Mouse (Mus musculus): ENCODE data around the gene BC107364.
"Not testable (repeated sequence)": the region's sequence is repeated elsewhere in the genome, so short reads cannot be mapped to it uniquely, and the experiment has no call there.

Gene BC107364

GRCm38 (mm10) chr3:96414126-96414950 is 37.8 kb downstream of the BC107364 start:
- in situ Hi-C loops (cut with MboI, MseI) = no loop called here

- in situ Hi-C loops (cut with MboI, MseI) = no loop called here
Measured at GRCm38 (mm10) chr3:96413581-96414125, 38.5 kb downstream of the BC107364 start.

GRCm38 (mm10) chr3:96411821-96412220 is 40.3 kb downstream of the BC107364 start:
- in situ Hi-C loops (cut with MboI, MseI) = no loop called here

- in situ Hi-C loops (cut with MboI, MseI) = no loop called here
Measured at GRCm38 (mm10) chr3:96410966-96411365, 41.1 kb downstream of the BC107364 start.

GRCm38 (mm10) chr3:96409701-96410246 is 42.3 kb downstream of the BC107364 start:
- in situ Hi-C loops (cut with MboI, MseI) = no loop called here

GRCm38 (mm10) chr3:96408111-96408510 is 44.0 kb downstream of the BC107364 start:
- in situ Hi-C loops (cut with MboI, MseI) = not testable (repeated sequence)

- in situ Hi-C loops (cut with MboI, MseI) = no loop called here
Measured at GRCm38 (mm10) chr3:96405541-96406503, 46.3 kb downstream of the BC107364 start.

GRCm38 (mm10) chr3:96405004-96405403 is 47.1 kb downstream of the BC107364 start:
- in situ Hi-C loops (cut with MboI, MseI) = no loop called here

GRCm38 (mm10) chr3:96404450-96404849 is 47.7 kb downstream of the BC107364 start:
- in situ Hi-C loops (cut with MboI, MseI) = loop anchor here in 1 of 2 experiments (5.0 kb wide), 2 partner anchors 33 to 62 kb away; no protein-coding TSS in a partner anchor

- in situ Hi-C loops (cut with MboI, MseI) = loop anchor here in 1 of 2 experiments (5.0 kb wide), 2 partner anchors 34 to 61 kb away; no protein-coding TSS in a partner anchor
Measured at GRCm38 (mm10) chr3:96403016-96403415, 49.1 kb downstream of the BC107364 start.

- in situ Hi-C loops (cut with MboI, MseI) = loop anchor here in 1 of 2 experiments (5.0 kb wide), 2 partner anchors 35 to 60 kb away; no protein-coding TSS in a partner anchor
Measured at GRCm38 (mm10) chr3:96401832-96402501, 50.1 kb downstream of the BC107364 start.

GRCm38 (mm10) chr3:96401474-96401831 is 50.7 kb downstream of the BC107364 start:
- in situ Hi-C loops (cut with MboI, MseI) = loop anchor here in 1 of 2 experiments (5.0 kb wide), 2 partner anchors 36 to 59 kb away; no protein-coding TSS in a partner anchor

- in situ Hi-C loops (cut with MboI, MseI) = no loop called here
Measured at GRCm38 (mm10) chr3:96398911-96399310, 53.2 kb downstream of the BC107364 start.

- in situ Hi-C loops (cut with MboI, MseI) = no loop called here
Measured at GRCm38 (mm10) chr3:96396857-96397256, 55.2 kb downstream of the BC107364 start.

- in situ Hi-C loops (cut with MboI, MseI) = not testable (repeated sequence)
Measured at GRCm38 (mm10) chr3:96387202-96387601, 64.9 kb downstream of the BC107364 start.
